Mouse (Mus musculus) embryonic facial prominence, embryonic 12.5 days (tissue): Measurements from ENCODE around the gene St3gal6. TPM values are rescaled to one million over a fixed set of nuclear protein-coding genes. Genes with fewer than 3 reads are reported as not detected.

Source experiments
- ATAC-seq: fragments of 200-750 bp; cut with Nextera tagmentation; 2 replicates; pipeline ENCODE4 v1.8.0; 2017; ENCODE audit not compliant: insufficient number of reproducible peaks, insufficient read depth, low FRiP score, low TSS enrichment
- H3K27ac ChIP-seq: fragments of 300-500 bp; sonication (generic); 2 replicates; pipeline ENCODE4 v1.5.1; 2016; ENCODE audit warnings: mild to moderate bottlenecking
- H3K27me3 ChIP-seq: fragments of 300-500 bp; sonication (generic); 2 replicates; pipeline ENCODE4 v1.6.1; 2016; ENCODE audit warnings: mild to moderate bottlenecking, moderate library complexity
- H3K36me3 ChIP-seq: fragments of 300-500 bp; sonication (generic); 2 replicates; pipeline ENCODE4 v1.6.1; 2016; ENCODE audit warnings: mild to moderate bottlenecking
- H3K4me1 ChIP-seq: fragments of 300-500 bp; sonication (generic); 2 replicates; pipeline ENCODE4 v1.6.1; 2016
- H3K4me2 ChIP-seq: fragments of 300-500 bp; sonication (generic); replicated peaks from 2 replicates; pipeline ENCODE4 v1.6.1; 2016; ENCODE audit warnings: mild to moderate bottlenecking, moderate library complexity
- H3K4me3 ChIP-seq: fragments of 300-500 bp; sonication (generic); 2 replicates; pipeline ENCODE4 v1.5.1; 2016; ENCODE audit warnings: mild to moderate bottlenecking
- H3K9ac ChIP-seq: fragments of 300-500 bp; sonication (generic); 2 replicates; pipeline ENCODE4 v1.6.1; 2016; ENCODE audit warnings: mild to moderate bottlenecking, moderate library complexity
- H3K9me3 ChIP-seq: fragments of 300-500 bp; sonication (generic); 2 replicates; pipeline ENCODE4 v1.6.1; 2016; ENCODE audit warnings: mild to moderate bottlenecking, moderate library complexity
- WGBS: fragments of 180-500 bp; shearing (Covaris S2); methylation state at CpG from one replicate; pipeline ENCODE4 v1.1.7; 2016; 5-methylcytosine and 5-hydroxymethylcytosine counted together
- polyA plus RNA-seq: library from polyadenylated mRNA; unstranded; fragments of >200 nt; fragmentation: Nextera tagmentation; extraction: Ambion mirVana; gene quantifications from 2 replicates; pipeline ENCODE4 v1.2.1, GENCODE M21; 2016

Gene St3gal6
- polyA plus RNA-seq, 1 experiment from 2014 or later, result 10.2 TPM

DNA sequence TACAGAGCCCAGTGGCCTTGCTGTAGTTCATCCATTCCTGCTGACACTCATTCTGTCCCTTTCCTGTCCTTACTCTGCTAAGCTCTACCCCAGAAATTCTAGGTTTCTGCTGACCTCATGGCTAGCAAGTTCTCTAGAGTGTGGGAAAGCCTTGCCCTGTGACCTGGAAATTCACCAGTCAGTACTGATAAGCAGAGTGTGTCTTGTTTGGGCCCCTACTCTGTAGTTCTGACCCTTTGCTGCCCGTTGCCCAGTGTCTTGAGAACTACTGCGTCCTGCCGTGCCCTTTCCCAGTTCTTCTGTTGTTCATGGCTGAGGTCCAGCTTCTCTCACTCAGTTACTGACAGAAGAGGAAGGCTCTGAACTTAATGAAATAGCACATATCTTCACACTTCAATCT is 70.9 kb downstream of the St3gal6 start:
- ATAC-seq, result no peak
- no peaks in the 10 kb centered on the region for H3K4me1 ChIP-seq
- H3K4me2 ChIP-seq, result no peak overlapping the region
- peaks cover 18% of the 10 kb centered on the region for H3K36me3 ChIP-seq
- no peak overlapping the region for H3K4me3 ChIP-seq
- no peaks in the 10 kb centered on the region for H3K9me3 ChIP-seq
- H3K27me3 ChIP-seq, result no peaks in the 10 kb centered on the region
- 71% methylated on average over 3 of the region's 3 CpGs for WGBS
- H3K27ac ChIP-seq, result no peak overlapping the region
- H3K9ac ChIP-seq, result no peak overlapping the region

- peaks cover 22% of the 10 kb centered on the region for H3K36me3 ChIP-seq
- WGBS, result 90% methylated on average over 5 of the region's 5 CpGs
These were observed 72.4 kb downstream of the St3gal6 start for GRCm38 (mm10) chr16:58451647-58452046.

GRCm38 (mm10) chr16:58450648-58451047 is 73.4 kb downstream of the St3gal6 start:
- Histone ChIP-seq H3K4me2 (no peak overlapping the region), H3K27me3 (no peaks in the 10 kb centered on the region), H3K4me1 (no peaks in the 10 kb centered on the region), H3K9ac (no peak overlapping the region), H3K9me3 (no peaks in the 10 kb centered on the region), H3K27ac (no peak overlapping the region), H3K4me3 (no peak overlapping the region), H3K36me3 (peaks cover 22% of the 10 kb centered on the region)
- no peak for ATAC-seq
- WGBS, result 74% methylated on average over 6 of the region's 6 CpGs

More at GRCm38 (mm10) chr16:58451647-58452046, 72.4 kb downstream of the St3gal6 start:
- Histone ChIP-seq H3K27ac (no peak overlapping the region), H3K27me3 (no peaks in the 10 kb centered on the region), H3K4me1 (no peaks in the 10 kb centered on the region), H3K4me2 (no peak overlapping the region), H3K4me3 (no peak overlapping the region), H3K9me3 (no peaks in the 10 kb centered on the region), H3K9ac (no peak overlapping the region)
- ATAC-seq, result no peak

- H3K4me2 ChIP-seq, result no peak overlapping the region
- no peak for ATAC-seq
- no peaks in the 10 kb centered on the region for H3K27me3 ChIP-seq
- no peak overlapping the region for H3K9ac ChIP-seq
- 89% methylated on average over 4 of the region's 4 CpGs for WGBS
- no peaks in the 10 kb centered on the region for H3K4me1 ChIP-seq
- H3K9me3 ChIP-seq, result no peaks in the 10 kb centered on the region
- H3K36me3 ChIP-seq, result peaks cover 22% of the 10 kb centered on the region
- no peak overlapping the region for H3K27ac ChIP-seq
- H3K4me3 ChIP-seq, result no peak overlapping the region
These were observed 75.0 kb downstream of the St3gal6 start for GRCm38 (mm10) chr16:58449073-58449472.

GRCm38 (mm10) chr16:58446281-58447259 is 77.5 kb downstream of the St3gal6 start:
- Histone ChIP-seq H3K27ac (no peak overlapping the region), H3K36me3 (peaks cover 17% of the 10 kb centered on the region), H3K4me2 (no peak overlapping the region), H3K4me3 (no peak overlapping the region), H3K9ac (no peak overlapping the region), H3K27me3 (no peaks in the 10 kb centered on the region), H3K4me1 (no peaks in the 10 kb centered on the region), H3K9me3 (no peaks in the 10 kb centered on the region)
- ATAC-seq, result no peak
- WGBS, result 97% methylated on average over 4 of the region's 4 CpGs

DNA sequence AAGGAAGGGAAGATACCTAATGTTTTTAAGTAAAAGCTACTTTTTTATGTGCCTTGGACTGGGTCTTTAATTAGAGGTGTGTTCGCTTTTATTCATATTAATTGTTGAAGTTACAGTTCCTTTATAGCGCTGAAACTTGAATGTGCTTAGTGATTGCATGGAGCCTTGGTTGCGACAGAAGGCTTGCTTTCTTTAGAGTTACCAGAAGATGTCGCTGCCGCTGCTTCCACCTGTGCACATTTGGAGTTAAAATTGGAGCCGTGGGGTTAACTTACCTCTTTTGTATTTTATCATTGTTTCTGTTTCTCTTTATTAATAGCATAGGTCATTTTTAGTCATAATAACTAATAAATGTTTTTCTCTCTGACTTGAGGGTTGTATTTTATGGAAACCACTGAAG is 79.3 kb downstream of the St3gal6 start:
- H3K4me1 ChIP-seq, result no peaks in the 10 kb centered on the region
- no peak for ATAC-seq
- H3K27ac ChIP-seq, result no peak overlapping the region
- 70% methylated on average over 6 of the region's 6 CpGs for WGBS
- H3K36me3 ChIP-seq, result 0 out of 2 replicates have a peak, but pooled peaks cover 4% of the 10 kb centered on the region
- H3K9ac ChIP-seq, result no peak overlapping the region
- H3K4me2 ChIP-seq, result no peak overlapping the region
- no peaks in the 10 kb centered on the region for H3K27me3 ChIP-seq
- H3K4me3 ChIP-seq, result no peak overlapping the region
- H3K9me3 ChIP-seq, result no peaks in the 10 kb centered on the region

DNA sequence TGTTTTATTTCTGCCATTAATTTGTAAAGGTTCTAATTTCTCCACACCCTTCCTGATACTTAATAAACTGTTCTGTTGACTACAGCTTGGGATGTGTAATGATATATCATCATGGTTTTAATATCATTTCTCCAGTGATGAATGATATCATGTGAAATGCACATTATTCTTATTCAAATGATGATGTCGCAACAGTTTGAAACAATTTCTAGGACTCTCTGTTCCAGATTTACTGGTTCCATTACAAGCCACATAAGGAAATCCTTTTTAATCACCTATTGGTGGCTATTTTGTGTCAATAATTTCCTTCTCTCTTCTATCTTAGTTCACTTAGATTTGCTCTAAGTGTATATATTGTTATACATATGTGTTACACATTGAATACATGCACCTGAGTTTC is 91.7 kb downstream of the St3gal6 start:
- Histone ChIP-seq H3K4me3 (no peak overlapping the region), H3K27ac (no peak overlapping the region), H3K4me2 (no peak overlapping the region), H3K27me3 (no peaks in the 10 kb centered on the region), H3K9ac (no peak overlapping the region), H3K9me3 (no peaks in the 10 kb centered on the region), H3K36me3 (peaks cover 11% of the 10 kb centered on the region), H3K4me1 (no peaks in the 10 kb centered on the region)
- no peak for ATAC-seq
- WGBS, result 96% methylated on average over 1 of the region's 1 CpGs

- no peaks in the 10 kb centered on the region for H3K27me3 ChIP-seq
These were observed 93.8 kb downstream of the St3gal6 start for GRCm38 (mm10) chr16:58430246-58430645.

GRCm38 (mm10) chr16:58421696-58422354 is 102.2 kb downstream of the St3gal6 start:
- ATAC-seq, result no peak
- Histone ChIP-seq H3K4me1 (peaks cover 14% of the 10 kb centered on the region), H3K36me3 (no peaks in the 10 kb centered on the region), H3K9me3 (no peaks in the 10 kb centered on the region), H3K27me3 (no peaks in the 10 kb centered on the region), H3K4me2 (no peak overlapping the region), H3K4me3 (no peak overlapping the region), H3K9ac (no peak overlapping the region), H3K27ac (no peak overlapping the region)
- WGBS, result 52% methylated on average over 11 of the region's 11 CpGs

More at GRCm38 (mm10) chr16:58430246-58430645, 93.8 kb downstream of the St3gal6 start:
- Histone ChIP-seq H3K27ac (no peak overlapping the region), H3K9ac (no peak overlapping the region), H3K9me3 (no peaks in the 10 kb centered on the region), H3K4me3 (no peak overlapping the region), H3K36me3 (peaks cover 2% of the 10 kb centered on the region), H3K4me2 (no peak overlapping the region), H3K4me1 (no peaks in the 10 kb centered on the region)
- 84% methylated on average over 7 of the region's 7 CpGs for WGBS
- no peak for ATAC-seq

Other genes with a start within 250 kb of the St3gal6 start
- 7.5 and 9.6 TPM in 2 replicates for gene Dcbld2, start 115.8 kb downstream of the St3gal6 start, polyA plus RNA-seq
- gene Gm813, start 92.7 kb upstream of the St3gal6 start, polyA plus RNA-seq, result not detected in 2 replicates
- not detected in 2 replicates for gene E330017A01Rik, start 114.5 kb upstream of the St3gal6 start, polyA plus RNA-seq
- 21.8 and 25.6 TPM in 2 replicates for gene Cpox, start 146.0 kb upstream of the St3gal6 start, polyA plus RNA-seq
- gene Gpr15, start 194.8 kb upstream of the St3gal6 start, polyA plus RNA-seq, result not detected in 2 replicates
- gene Cldnd1, start 203.7 kb upstream of the St3gal6 start, polyA plus RNA-seq, result 117 and 121 TPM in 2 replicates
- gene Olfr172, start 238.9 kb upstream of the St3gal6 start, polyA plus RNA-seq, result not detected in 2 replicates